Mouse (Mus musculus) kidney, embryonic 16.5 days (tissue): ENCODE data around the gene Tmem128. TPM values are rescaled to one million over a fixed set of nuclear protein-coding genes. Genes with fewer than 3 reads are reported as not detected.

Source experiments
- ATAC-seq: fragments of 200-750 bp; cut with Nextera tagmentation; 2 replicates; pipeline ENCODE4 v1.8.0; 2017; ENCODE audit warnings: moderate TSS enrichment; ENCODE audit not compliant: low FRiP score, low TSS enrichment
- H3K27ac ChIP-seq: fragments of 300-500 bp; sonication (generic); 2 replicates; pipeline ENCODE4 v1.5.1; 2014; ENCODE audit warnings: low read length
- H3K27me3 ChIP-seq: fragments of 300-500 bp; sonication (generic); 2 replicates; pipeline ENCODE4 v1.6.1; 2014; ENCODE audit warnings: low read length, control low read depth, mixed read lengths; ENCODE audit not compliant: insufficient read depth
- H3K36me3 ChIP-seq: fragments of 300-500 bp; sonication (generic); 2 replicates; pipeline ENCODE4 v1.6.1; 2014; ENCODE audit warnings: low read length, control low read depth, mixed read lengths; ENCODE audit not compliant: insufficient read depth
- H3K4me1 ChIP-seq: fragments of 300-500 bp; sonication (generic); 2 replicates; pipeline ENCODE4 v1.6.1; 2014; ENCODE audit warnings: low read length, control low read depth, mixed read lengths; ENCODE audit not compliant: insufficient read depth
- H3K4me2 ChIP-seq: fragments of 300-500 bp; sonication (generic); replicated peaks from 2 replicates; pipeline ENCODE4 v1.6.1; 2014; ENCODE audit warnings: low read depth, low read length
- H3K4me3 ChIP-seq: fragments of 300-500 bp; sonication (generic); 2 replicates; pipeline ENCODE4 v1.5.1; 2014; ENCODE audit warnings: mild to moderate bottlenecking, low read length
- H3K9ac ChIP-seq: fragments of 300-500 bp; sonication (generic); replicated peaks from 2 replicates; pipeline ENCODE4 v1.6.1; 2014; ENCODE audit warnings: low read length
- H3K9me3 ChIP-seq: fragments of 300-500 bp; sonication (generic); 2 replicates; pipeline ENCODE4 v1.6.1; 2016; ENCODE audit warnings: low read length, control low read depth
- WGBS: fragments of 180-500 bp; shearing (Covaris S2); extraction: QIAGEN DNeasy Blood & Tissue Kit; methylation state at CpG from one replicate; pipeline ENCODE4 v1.1.7; 2014; 5-methylcytosine and 5-hydroxymethylcytosine counted together
- polyA plus RNA-seq: library from polyadenylated mRNA; unstranded; fragments of >200 nt; fragmentation: Nextera tagmentation; extraction: Ambion mirVana; gene quantifications from 2 replicates; pipeline ENCODE4 v1.2.1, GENCODE M21; 2015

The Tmem128 gene
- polyA plus RNA-seq, 1 experiment from 2014 or later, result 90.3 TPM

GRCm38 (mm10) chr5:38276451-38276850, 16.5 kb downstream of the Tmem128 start:
- peak overlapping the region; percentile 10; the same call in 1 of the 2 replicates for H3K4me3 ChIP-seq
- H3K36me3 ChIP-seq, result no peaks in the 10 kb centered on the region
- peak overlapping the region; percentile 20; the same call in 1 of the 2 replicates for H3K4me2 ChIP-seq
- no peak overlapping the region for H3K9ac ChIP-seq
- H3K9me3 ChIP-seq, result no peaks in the 10 kb centered on the region
- peaks cover 10% of the 10 kb centered on the region for H3K4me1 ChIP-seq
- no peak overlapping the region for H3K27ac ChIP-seq
- under 1% methylated on average over 19 of the region's 19 CpGs for WGBS
- H3K27me3 ChIP-seq, result peaks cover 57% of the 10 kb centered on the region
- no peak for ATAC-seq

GRCm38 (mm10) chr5:38277098-38277866, 17.3 kb downstream of the Tmem128 start:
- Histone ChIP-seq H3K9ac (no peak overlapping the region), H3K36me3 (no peaks in the 10 kb centered on the region), H3K4me1 (peaks cover 10% of the 10 kb centered on the region), H3K27ac (no peak overlapping the region), H3K9me3 (no peaks in the 10 kb centered on the region), H3K4me3 (peak overlapping the region; percentile 18), H3K4me2 (peak overlapping the region; percentile 34), H3K27me3 (peaks cover 57% of the 10 kb centered on the region)
- ATAC-seq, result peak; percentile 39; the same call in 1 of the 2 replicates
- 1% methylated on average over 58 of the region's 65 CpGs for WGBS

GRCm38 (mm10) chr5:38277936-38278600, 18.1 kb downstream of the Tmem128 start:
- Histone ChIP-seq H3K4me3 (no peak overlapping the region), H3K27me3 (peaks cover 57% of the 10 kb centered on the region)

GRCm38 (mm10) chr5:38280075-38280474, 20.1 kb downstream of the Tmem128 start:
- no peak overlapping the region for H3K27ac ChIP-seq
- no peaks in the 10 kb centered on the region for H3K36me3 ChIP-seq
- H3K4me2 ChIP-seq, result no peak overlapping the region
- ATAC-seq, result no peak
- H3K4me3 ChIP-seq, result no peak overlapping the region
- peaks cover 44% of the 10 kb centered on the region for H3K27me3 ChIP-seq
- H3K4me1 ChIP-seq, result peaks cover 10% of the 10 kb centered on the region
- H3K9ac ChIP-seq, result no peak overlapping the region
- WGBS, result 19% methylated on average over 1 of the region's 1 CpGs
- H3K9me3 ChIP-seq, result no peaks in the 10 kb centered on the region

More at GRCm38 (mm10) chr5:38277936-38278600, 18.1 kb downstream of the Tmem128 start:
- H3K27ac ChIP-seq, result no peak overlapping the region
- 11% methylated on average over 12 of the region's 12 CpGs for WGBS
- peak overlapping the region; percentile 34; the same call in 1 of the 2 replicates for H3K4me2 ChIP-seq
- H3K36me3 ChIP-seq, result no peaks in the 10 kb centered on the region
- H3K4me1 ChIP-seq, result peaks cover 10% of the 10 kb centered on the region
- no peak overlapping the region for H3K9ac ChIP-seq
- H3K9me3 ChIP-seq, result no peaks in the 10 kb centered on the region
- ATAC-seq, result 0 out of 2 replicates have a peak, but pooled peaks have one; percentile 5

GRCm38 (mm10) chr5:38285724-38286123, 25.7 kb downstream of the Tmem128 start:
- no peak for ATAC-seq
- no peak overlapping the region for H3K4me3 ChIP-seq
- 34% methylated on average over 9 of the region's 9 CpGs for WGBS
- no peak overlapping the region for H3K4me2 ChIP-seq
- H3K36me3 ChIP-seq, result no peaks in the 10 kb centered on the region
- no peak overlapping the region for H3K9ac ChIP-seq
- no peaks in the 10 kb centered on the region for H3K4me1 ChIP-seq
- no peak overlapping the region for H3K27ac ChIP-seq
- no peaks in the 10 kb centered on the region for H3K27me3 ChIP-seq
- no peaks in the 10 kb centered on the region for H3K9me3 ChIP-seq

GRCm38 (mm10) chr5:38288476-38288875, 28.5 kb downstream of the Tmem128 start:
- Histone ChIP-seq H3K4me3 (no peak overlapping the region), H3K4me1 (no peaks in the 10 kb centered on the region), H3K9ac (no peak overlapping the region), H3K27ac (no peak overlapping the region), H3K4me2 (no peak overlapping the region), H3K9me3 (0 out of 2 replicates have a peak, but pooled peaks cover 3% of the 10 kb centered on the region), H3K36me3 (no peaks in the 10 kb centered on the region), H3K27me3 (no peaks in the 10 kb centered on the region)
- 89% methylated on average over 3 of the region's 3 CpGs for WGBS
- ATAC-seq, result no peak

- Histone ChIP-seq H3K27me3 (no peaks in the 10 kb centered on the region), H3K4me3 (no peak overlapping the region), H3K4me1 (no peaks in the 10 kb centered on the region), H3K9me3 (no peaks in the 10 kb centered on the region), H3K36me3 (no peaks in the 10 kb centered on the region), H3K27ac (no peak overlapping the region), H3K4me2 (no peak overlapping the region), H3K9ac (no peak overlapping the region)
- ATAC-seq, result no peak
- WGBS, result 89% methylated on average over 12 of the region's 12 CpGs
Observed at GRCm38 (mm10) chr5:38301761-38302411, 41.9 kb downstream of the Tmem128 start.

- Histone ChIP-seq H3K27ac (no peak overlapping the region), H3K27me3 (no peaks in the 10 kb centered on the region), H3K9me3 (no peaks in the 10 kb centered on the region), H3K4me2 (no peak overlapping the region), H3K36me3 (no peaks in the 10 kb centered on the region), H3K4me3 (no peak overlapping the region), H3K9ac (no peak overlapping the region), H3K4me1 (no peaks in the 10 kb centered on the region)
- no peak for ATAC-seq
- 45% methylated on average over 12 of the region's 12 CpGs for WGBS
Observed at GRCm38 (mm10) chr5:38302651-38303050, 42.7 kb downstream of the Tmem128 start.

GRCm38 (mm10) chr5:38305241-38305640, 45.3 kb downstream of the Tmem128 start:
- Histone ChIP-seq H3K27me3 (peaks cover 8% of the 10 kb centered on the region; the same call in 1 of the 2 replicates), H3K9me3 (no peaks in the 10 kb centered on the region), H3K36me3 (no peaks in the 10 kb centered on the region), H3K4me2 (no peak overlapping the region), H3K9ac (no peak overlapping the region), H3K4me1 (no peaks in the 10 kb centered on the region), H3K4me3 (no peak overlapping the region), H3K27ac (no peak overlapping the region)
- 69% methylated on average over 2 of the region's 2 CpGs for WGBS
- no peak for ATAC-seq
